Mouse (Mus musculus): ENCODE results near the gene Bspry. TPM values are rescaled to one million over a fixed set of nuclear protein-coding genes. Genes with fewer than 3 reads are reported as not detected.
A peak's percentile ranks its signal among the peaks of the same experiment; 100 is the strongest.

Bspry gene
- polyA plus RNA-seq, 1 experiment from 2014 or later, result 0.53 TPM

- ATAC-seq (no peak), DNase-seq (ENCODE audit: low spot score) (no peak)
- Histone ChIP-seq H3K4me1 (ENCODE audit: control insufficient read depth, insufficient read depth, low read length) (peaks cover 9% of the 10 kb centered on the region), H3K27me3 (replicated peaks; ENCODE audit: control insufficient read depth, insufficient read depth, low read length) (no peaks in the 10 kb centered on the region), H3K9ac (ENCODE audit: low read length) (no peak overlapping the region), H3K27ac (ENCODE audit: low read depth, low read length) (no peak overlapping the region), H3K36me3 (ENCODE audit: control insufficient read depth, insufficient read depth, low read length) (peaks cover 29% of the 10 kb centered on the region), H3K4me3 (ENCODE audit: low read depth, low read length) (no peak overlapping the region), H3K9me3 (replicated peaks; ENCODE audit: control insufficient read depth, low read length) (no peaks in the 10 kb centered on the region), H3K4me2 (ENCODE audit: low read length) (no peak overlapping the region)
- 66% methylated on average over 2 of the region's 2 CpGs for WGBS
Observed at GRCm38 (mm10) chr4:62516079-62516478, 36.2 kb downstream of the Bspry start.

- ATAC-seq, result no peak
- no peak overlapping the region for H3K4me2 ChIP-seq (ENCODE audit: low read length)
- H3K9ac ChIP-seq (ENCODE audit: low read length), result no peak overlapping the region
- H3K9me3 ChIP-seq (replicated peaks; ENCODE audit: control insufficient read depth, low read length), result no peaks in the 10 kb centered on the region
- peaks cover 24% of the 10 kb centered on the region for H3K36me3 ChIP-seq (ENCODE audit: control insufficient read depth, insufficient read depth, low read length)
- H3K27ac ChIP-seq (ENCODE audit: low read depth, low read length), result no peak overlapping the region
- DNase-seq (ENCODE audit: low spot score), result no peak
- peaks cover 9% of the 10 kb centered on the region for H3K4me1 ChIP-seq (ENCODE audit: control insufficient read depth, insufficient read depth, low read length)
- H3K27me3 ChIP-seq (replicated peaks; ENCODE audit: control insufficient read depth, insufficient read depth, low read length), result no peaks in the 10 kb centered on the region
- H3K4me3 ChIP-seq (ENCODE audit: low read depth, low read length), result no peak overlapping the region
- WGBS, result 87% methylated on average over 1 of the region's 1 CpGs
Observed at GRCm38 (mm10) chr4:62516579-62516978, 36.7 kb downstream of the Bspry start.

GRCm38 (mm10) chr4:62517046-62517445 is 37.2 kb downstream of the Bspry start:
- no peaks in the 10 kb centered on the region for H3K9me3 ChIP-seq (replicated peaks; ENCODE audit: control insufficient read depth, low read length)
- H3K4me2 ChIP-seq (ENCODE audit: low read length), result no peak overlapping the region
- no peaks in the 10 kb centered on the region for H3K27me3 ChIP-seq (replicated peaks; ENCODE audit: control insufficient read depth, insufficient read depth, low read length)
- H3K27ac ChIP-seq (ENCODE audit: low read depth, low read length), result no peak overlapping the region
- peaks cover 19% of the 10 kb centered on the region for H3K36me3 ChIP-seq (ENCODE audit: control insufficient read depth, insufficient read depth, low read length)
- H3K4me3 ChIP-seq (ENCODE audit: low read depth, low read length), result no peak overlapping the region
- DNase-seq (ENCODE audit: low spot score) (no peak), ATAC-seq (no peak)
- no peak overlapping the region for H3K9ac ChIP-seq (ENCODE audit: low read length)
- WGBS, result 93% methylated on average over 8 of the region's 8 CpGs
- peaks cover 9% of the 10 kb centered on the region for H3K4me1 ChIP-seq (ENCODE audit: control insufficient read depth, insufficient read depth, low read length)

- H3K4me2 ChIP-seq (ENCODE audit: low read length), result peak overlapping the region; percentile 70; the same call in 1 of the 2 replicates
- H3K9ac ChIP-seq (ENCODE audit: low read length), result no peak overlapping the region
- DNase-seq (ENCODE audit: low spot score) (no peak), ATAC-seq (no peak)
- peaks cover 18% of the 10 kb centered on the region for H3K36me3 ChIP-seq (ENCODE audit: control insufficient read depth, insufficient read depth, low read length)
- H3K4me1 ChIP-seq (ENCODE audit: control insufficient read depth, insufficient read depth, low read length), result peaks cover 9% of the 10 kb centered on the region
- H3K27ac ChIP-seq (ENCODE audit: low read depth, low read length), result no peak overlapping the region
- H3K27me3 ChIP-seq (replicated peaks; ENCODE audit: control insufficient read depth, insufficient read depth, low read length), result no peaks in the 10 kb centered on the region
- no peak overlapping the region for H3K4me3 ChIP-seq (ENCODE audit: low read depth, low read length)
- WGBS, result 79% methylated on average over 10 of the region's 10 CpGs
- H3K9me3 ChIP-seq (replicated peaks; ENCODE audit: control insufficient read depth, low read length), result no peaks in the 10 kb centered on the region
Observed at GRCm38 (mm10) chr4:62517538-62518415, 37.9 kb downstream of the Bspry start.

GRCm38 (mm10) chr4:62518416-62519121 is 38.7 kb downstream of the Bspry start:
- Histone ChIP-seq H3K27ac (ENCODE audit: low read depth, low read length) (no peak overlapping the region), H3K4me3 (ENCODE audit: low read depth, low read length) (peak overlapping the region; percentile 67), H3K27me3 (replicated peaks; ENCODE audit: control insufficient read depth, insufficient read depth, low read length) (no peaks in the 10 kb centered on the region), H3K9me3 (replicated peaks; ENCODE audit: control insufficient read depth, low read length) (no peaks in the 10 kb centered on the region), H3K4me2 (ENCODE audit: low read length) (peak overlapping the region; percentile 70), H3K9ac (ENCODE audit: low read length) (peak overlapping the region; percentile 78), H3K36me3 (ENCODE audit: control insufficient read depth, insufficient read depth, low read length) (peaks cover 12% of the 10 kb centered on the region), H3K4me1 (ENCODE audit: control insufficient read depth, insufficient read depth, low read length) (peaks cover 9% of the 10 kb centered on the region)
- ATAC-seq (no peak), DNase-seq (ENCODE audit: low spot score) (no peak)
- WGBS, result 51% methylated on average over 13 of the region's 13 CpGs

GRCm38 (mm10) chr4:62519122-62519848 is 39.4 kb downstream of the Bspry start:
- peak overlapping the region; percentile 72 for H3K27ac ChIP-seq (ENCODE audit: low read depth, low read length)
- peaks cover 13% of the 10 kb centered on the region for H3K4me1 ChIP-seq (ENCODE audit: control insufficient read depth, insufficient read depth, low read length)
- 2% methylated on average over 26 of the region's 26 CpGs for WGBS
- no peak for DNase-seq (ENCODE audit: low spot score)
- no peaks in the 10 kb centered on the region for H3K9me3 ChIP-seq (replicated peaks; ENCODE audit: control insufficient read depth, low read length)
- H3K4me3 ChIP-seq (ENCODE audit: low read depth, low read length), result peak overlapping the region; percentile 67
- peak overlapping the region; percentile 78 for H3K9ac ChIP-seq (ENCODE audit: low read length)
- peak overlapping the region; percentile 70 for H3K4me2 ChIP-seq (ENCODE audit: low read length)
- H3K36me3 ChIP-seq (ENCODE audit: control insufficient read depth, insufficient read depth, low read length), result peaks cover 10% of the 10 kb centered on the region
- ATAC-seq, result peak; percentile 78
- no peaks in the 10 kb centered on the region for H3K27me3 ChIP-seq (replicated peaks; ENCODE audit: control insufficient read depth, insufficient read depth, low read length)

- ATAC-seq (peak; percentile 91), DNase-seq (ENCODE audit: low spot score) (peak; percentile 87)
- H3K9me3 ChIP-seq (replicated peaks; ENCODE audit: control insufficient read depth, low read length), result no peaks in the 10 kb centered on the region
- peak within 1 kb of the TSS; percentile 78 for H3K9ac ChIP-seq (ENCODE audit: low read length)
- under 1% methylated on average over 30 of the region's 37 CpGs for WGBS
- H3K4me2 ChIP-seq (ENCODE audit: low read length), result peak within 1 kb of the TSS; percentile 70
- H3K36me3 ChIP-seq (ENCODE audit: control insufficient read depth, insufficient read depth, low read length), result peaks cover 10% of the 10 kb centered on the region
- H3K27me3 ChIP-seq (replicated peaks; ENCODE audit: control insufficient read depth, insufficient read depth, low read length), result no peaks in the 10 kb centered on the region
- H3K4me1 ChIP-seq (ENCODE audit: control insufficient read depth, insufficient read depth, low read length), result peaks cover 16% of the 10 kb centered on the region
- H3K27ac ChIP-seq (ENCODE audit: low read depth, low read length), result peak within 1 kb of the TSS; percentile 72
- H3K4me3 ChIP-seq (ENCODE audit: low read depth, low read length), result peak within 1 kb of the TSS; percentile 67
Observed at GRCm38 (mm10) chr4:62519849-62520233, 40.0 kb downstream of the Bspry start, which contains the start of gene Alad. TSS of gene Alad (minus strand) at chr4:62519918.

GRCm38 (mm10) chr4:62520892-62521400 is 41.1 kb downstream of the Bspry start:
- Histone ChIP-seq H3K27me3 (replicated peaks; ENCODE audit: control insufficient read depth, insufficient read depth, low read length) (no peaks in the 10 kb centered on the region), H3K4me3 (ENCODE audit: low read depth, low read length) (no peak overlapping the region), H3K9ac (ENCODE audit: low read length) (no peak overlapping the region), H3K27ac (ENCODE audit: low read depth, low read length) (no peak overlapping the region), H3K4me2 (ENCODE audit: low read length) (no peak overlapping the region), H3K36me3 (ENCODE audit: control insufficient read depth, insufficient read depth, low read length) (peaks cover 10% of the 10 kb centered on the region), H3K9me3 (replicated peaks; ENCODE audit: control insufficient read depth, low read length) (no peaks in the 10 kb centered on the region), H3K4me1 (ENCODE audit: control insufficient read depth, insufficient read depth, low read length) (peaks cover 16% of the 10 kb centered on the region)
- DNase-seq (ENCODE audit: low spot score) (no peak), ATAC-seq (no peak)
- 91% methylated on average over 2 of the region's 2 CpGs for WGBS
